Mouse (Mus musculus): Measurements from ENCODE around the gene Ssr3.

Ssr3 gene

GRCm38 (mm10) chr3:65374729-65375128, 17.7 kb downstream of the Ssr3 start:
- no peak for DNase-seq (ENCODE audit: low spot score in 2 of 2)

GRCm38 (mm10) chr3:65373594-65374182, 18.7 kb downstream of the Ssr3 start:
- no peak for DNase-seq (ENCODE audit: low spot score in 2 of 2)

GRCm38 (mm10) chr3:65372552-65372951, 19.9 kb downstream of the Ssr3 start:
- DNase-seq (ENCODE audit: low spot score in 2 of 2) = no peak

- no peak for DNase-seq (ENCODE audit: low spot score in 2 of 2)
These were observed 24.5 kb downstream of the Ssr3 start for GRCm38 (mm10) chr3:65367944-65368343.

- no peak for DNase-seq (ENCODE audit: low spot score in 2 of 2)
These were observed 26.3 kb downstream of the Ssr3 start for GRCm38 (mm10) chr3:65365921-65366710.

- no peak for DNase-seq (ENCODE audit: low spot score in 2 of 2)
These were observed 27.2 kb downstream of the Ssr3 start for GRCm38 (mm10) chr3:65365184-65365583.

- no peak for DNase-seq (ENCODE audit: low spot score in 2 of 2)
These were observed 29.0 kb downstream of the Ssr3 start for GRCm38 (mm10) chr3:65363438-65363837.

- DNase-seq (ENCODE audit: low spot score in 2 of 2) = no peak
These were observed 32.1 kb downstream of the Ssr3 start for GRCm38 (mm10) chr3:65360163-65360969.

- no peak for DNase-seq (ENCODE audit: low spot score in 2 of 2)
These were observed 33.6 kb downstream of the Ssr3 start for GRCm38 (mm10) chr3:65358841-65359240.

GRCm38 (mm10) chr3:65358275-65358674, 34.1 kb downstream of the Ssr3 start:
- no peak for DNase-seq (ENCODE audit: low spot score in 2 of 2)

GRCm38 (mm10) chr3:65355479-65355878, 36.9 kb downstream of the Ssr3 start:
- no peak for DNase-seq (ENCODE audit: low spot score in 2 of 2)

- no peak for DNase-seq (ENCODE audit: low spot score in 2 of 2)
These were observed 39.0 kb downstream of the Ssr3 start for GRCm38 (mm10) chr3:65353263-65354037.

GRCm38 (mm10) chr3:65352278-65353127, 39.9 kb downstream of the Ssr3 start:
- no peak for DNase-seq (ENCODE audit: low spot score in 2 of 2)

- no peak for DNase-seq (ENCODE audit: low spot score in 2 of 2)
These were observed 46.2 kb downstream of the Ssr3 start for GRCm38 (mm10) chr3:65346176-65346575.

GRCm38 (mm10) chr3:65340173-65340951, 52.1 kb downstream of the Ssr3 start:
- no peak for DNase-seq (ENCODE audit: low spot score in 2 of 2)

- DNase-seq (ENCODE audit: low spot score in 2 of 2) = no peak
These were observed 54.5 kb downstream of the Ssr3 start for GRCm38 (mm10) chr3:65337835-65338464.
